Mouse (Mus musculus) CH12.LX (cell line): ENCODE data around the gene Itpr1. TPM values are rescaled to one million over a fixed set of nuclear protein-coding genes. Genes with fewer than 3 reads are reported as not detected.

Experiments
- DNase-seq: peaks from one replicate; pipeline ENCODE4 v3.0.0-alpha.2; 2013; ENCODE audit errors: extremely low read depth
- H3K27ac ChIP-seq: 2 replicates; pipeline ENCODE4 v1.5.1; 2012; ENCODE audit warnings: low read depth, mild to moderate bottlenecking, control low read depth, moderate library complexity; ENCODE audit not compliant: insufficient read depth
- H3K27me3 ChIP-seq: replicated peaks from 2 replicates; pipeline ENCODE3; 2012; ENCODE audit warnings: inconsistent platforms
- H3K36me3 ChIP-seq, 2 experiments: replicated peaks in 1 of 2; 2 replicates each; pipeline versions ENCODE3 to v1.6.1; 2012; ENCODE audit warnings: inconsistent platforms in 1 of 2, low read length in 1 of 2, mild to moderate bottlenecking in 1 of 2, mixed read lengths in 1 of 2, moderate library complexity in 1 of 2; ENCODE audit not compliant: control insufficient read depth in 1 of 2, insufficient read depth in 1 of 2
- H3K4me1 ChIP-seq, 2 experiments: 2 replicates each; pipeline ENCODE4 v1.6.1; 2012; ENCODE audit warnings: inconsistent platforms in 1 of 2, moderate library complexity in 1 of 2; ENCODE audit not compliant: insufficient read depth in 2 of 2, control insufficient read depth in 1 of 2
- H3K4me2 ChIP-seq: 2 replicates; pipeline ENCODE4 v1.6.1; 2012; ENCODE audit warnings: low read depth, mild to moderate bottlenecking, control low read depth; ENCODE audit not compliant: poor library complexity, insufficient read depth, severe bottlenecking
- H3K4me3 ChIP-seq, 3 experiments: fragments of 150-350 bp in 1 of 3; sonication (generic) in 1 of 3; replicated peaks in 1 of 3; 2 replicates each; pipeline versions ENCODE3 to v1.5.1; 2011 to 2012; ENCODE audit warnings: low read depth in 2 of 3, low read length in 2 of 3, mild to moderate bottlenecking in 2 of 3, moderate library complexity in 2 of 3, control low read depth in 1 of 3, improper control_type of control experiment in 1 of 3, inconsistent platforms in 1 of 3, mixed read lengths in 1 of 3; ENCODE audit not compliant: poor library complexity in 1 of 3
- H3K79me2 ChIP-seq: replicated peaks from 2 replicates; pipeline ENCODE4 v1.6.1; 2012; ENCODE audit warnings: mild to moderate bottlenecking, moderate library complexity; ENCODE audit not compliant: control insufficient read depth, poor library complexity, insufficient read depth, severe bottlenecking; ENCODE audit errors: extremely low read depth
- H3K9ac ChIP-seq: 2 replicates; pipeline ENCODE4 v1.6.1; 2012; ENCODE audit warnings: low read depth, mild to moderate bottlenecking, control low read depth, moderate library complexity; ENCODE audit not compliant: insufficient read depth
- H3K9me3 ChIP-seq: replicated peaks from 2 replicates; pipeline ENCODE3; 2012; ENCODE audit warnings: low read length, inconsistent platforms, mixed read lengths
- BHLHE40 ChIP-seq: IDR thresholded peaks from 2 replicates; pipeline ENCODE4 v1.6.1; 2011; ENCODE audit warnings: mild to moderate bottlenecking, low read depth, low read length, improper control_type of control experiment
- CHD1 ChIP-seq: IDR thresholded peaks from 2 replicates; pipeline ENCODE4 v1.6.1; 2012; ENCODE audit warnings: low read depth, low read length, improper control_type of control experiment, inconsistent platforms
- CTCF ChIP-seq, 2 experiments: IDR thresholded peaks in 1 of 2; conservative IDR thresholded peaks in 1 of 2; 2 replicates each; pipeline ENCODE4 v1.5.1; 2011 to 2012; ENCODE audit warnings: low read depth in 2 of 2, low read length in 2 of 2, improper control_type of control experiment in 1 of 2, inconsistent platforms in 1 of 2, mild to moderate bottlenecking in 1 of 2, moderate library complexity in 1 of 2
- E2F4 ChIP-seq: IDR thresholded peaks from 2 replicates; pipeline ENCODE4 v1.6.1; 2011; ENCODE audit warnings: low read depth, low read length, improper control_type of control experiment; ENCODE audit not compliant: insufficient replicate concordance
- EP300 ChIP-seq: IDR thresholded peaks from 2 replicates; pipeline ENCODE4 v1.6.1; 2011; ENCODE audit warnings: low read length, improper control_type of control experiment
- JUN ChIP-seq: IDR thresholded peaks from 2 replicates; pipeline ENCODE4 v1.6.1; 2011; ENCODE audit warnings: low read depth, mild to moderate bottlenecking, low read length, improper control_type of control experiment, moderate library complexity; ENCODE audit not compliant: insufficient read depth
- MAFK ChIP-seq: IDR thresholded peaks from 2 replicates; pipeline ENCODE4 v1.6.1; 2011; ENCODE audit warnings: low read length, improper control_type of control experiment; ENCODE audit not compliant: insufficient replicate concordance
- MAX ChIP-seq: IDR thresholded peaks from 2 replicates; pipeline ENCODE4 v1.6.1; 2011; ENCODE audit warnings: low read length, improper control_type of control experiment
- MAZ ChIP-seq: IDR thresholded peaks from 2 replicates; pipeline ENCODE4 v1.6.1; 2012; ENCODE audit warnings: low read depth, mild to moderate bottlenecking, inconsistent platforms, low read length, improper control_type of control experiment, moderate library complexity
- MYC ChIP-seq: IDR thresholded peaks from 2 replicates; pipeline ENCODE4 v1.6.1; 2011; ENCODE audit warnings: low read depth, mild to moderate bottlenecking, improper control_type of control experiment, low read length
- NELFE ChIP-seq: IDR thresholded peaks from 2 replicates; pipeline ENCODE4 v1.6.1; 2011; ENCODE audit warnings: low read depth, low read length, improper control_type of control experiment
- NRF1 ChIP-seq: IDR thresholded peaks from 2 replicates; pipeline ENCODE4 v1.6.1; 2014; ENCODE audit warnings: low read depth, mild to moderate bottlenecking, inconsistent platforms, low read length, improper control_type of control experiment, moderate library complexity
- PAX5 ChIP-seq: IDR thresholded peaks from 2 replicates; pipeline ENCODE4 v1.6.1; 2012; ENCODE audit warnings: low read length, inconsistent platforms, mixed read lengths
- RAD21 ChIP-seq: IDR thresholded peaks from 2 replicates; pipeline ENCODE4 v1.6.1; 2011; ENCODE audit warnings: low read depth, mild to moderate bottlenecking, low read length, improper control_type of control experiment, moderate library complexity
- SIN3A ChIP-seq: IDR thresholded peaks from 2 replicates; pipeline ENCODE4 v1.6.1; 2012; ENCODE audit warnings: low read length, improper control_type of control experiment, inconsistent platforms
- SMC3 ChIP-seq: IDR thresholded peaks from 2 replicates; pipeline ENCODE4 v1.6.1; 2011; ENCODE audit warnings: low read depth, low read length, improper control_type of control experiment
- TCF12 ChIP-seq: IDR thresholded peaks from 2 replicates; pipeline ENCODE4 v1.6.1; 2014; ENCODE audit warnings: low read depth, mild to moderate bottlenecking, inconsistent platforms, low read length, improper control_type of control experiment
- UBTF ChIP-seq: IDR thresholded peaks from 2 replicates; pipeline ENCODE4 v1.6.1; 2012; ENCODE audit warnings: low read depth, mild to moderate bottlenecking, inconsistent platforms, low read length, improper control_type of control experiment, moderate library complexity
- ZNF384 ChIP-seq: IDR thresholded peaks from 2 replicates; pipeline ENCODE4 v1.6.1; 2012; ENCODE audit warnings: low read depth, low read length, improper control_type of control experiment, inconsistent platforms
- dilution Hi-C: fragments of 300-500 bp; cut with MboI; formaldehyde crosslinking; loops from 2 replicates; pipeline ENCODE4 v1.14.3; 2020; ENCODE audit warnings: low sequenced_read_pairs; ENCODE audit not compliant: extremely low pct_unique_long_range_greater_than_20kb, extremely low pct_ligation_motif_present
- in situ Hi-C: fragments of 300-500 bp; cut with MboI; formaldehyde crosslinking; loops from 3 replicates; pipeline ENCODE4 v1.14.3; 2019; ENCODE audit warnings: low sequenced_read_pairs, low pct_ligation_motif_present, low pct_unique_long_range_greater_than_20kb, mixed read lengths
- polyA plus RNA-seq: library from polyadenylated mRNA; unstranded; fragments of >175 nt; gene quantifications from 2 replicates; pipeline ENCODE4 v1.2.1, GENCODE M21; 2012; ENCODE audit warnings: low read depth; ENCODE audit not compliant: insufficient read length
- total RNA-seq, 2 experiments: library from RNA; depleted of rRNA; stranded (reverse); fragments of 300-350 nt in 1 of 2; fragments of >200 nt in 1 of 2; gene quantifications; 2 replicates each; pipeline ENCODE4 v1.2.3; 2012 to 2014

Gene Itpr1
- total and polyA plus RNA-seq, 3 experiments = 42.8 to 73.1 (median 53.4) TPM

DNA sequence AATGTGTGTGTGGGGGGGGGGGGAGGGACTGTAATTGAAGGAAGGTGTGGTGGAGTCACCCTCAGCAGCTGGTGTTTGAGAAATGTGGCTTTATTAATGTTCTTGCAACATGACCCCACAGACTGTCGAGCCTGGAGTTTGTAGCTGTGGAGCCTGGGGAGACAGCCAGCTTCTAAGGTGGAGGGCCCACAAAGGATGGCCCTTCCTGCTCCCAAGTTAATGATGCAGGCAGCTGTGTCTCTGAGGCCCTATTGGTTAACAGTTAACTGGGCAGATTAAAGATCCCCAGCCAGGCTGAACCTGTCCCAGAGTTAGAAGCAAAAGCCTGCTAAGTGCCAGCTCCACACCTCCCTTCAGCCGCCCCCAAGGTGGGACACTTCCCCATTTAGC lies 245.3 kb downstream of the Itpr1 start:
- H3K79me2 ChIP-seq = no peaks in the 10 kb centered on the region
- TF ChIP-seq EP300 = no peak
- no peak for TF ChIP-seq PAX5
- TF ChIP-seq BHLHE40 = no peak
- TF ChIP-seq ZNF384 = no peak
- no peak for TF ChIP-seq SIN3A
- TF ChIP-seq TCF12 = no peak
- TF ChIP-seq UBTF = no peak
- TF ChIP-seq E2F4 = no peak
- TF ChIP-seq NELFE = no peak
- TF ChIP-seq MAX = no peak
- TF ChIP-seq MAZ = no peak
- no peak for TF ChIP-seq MAFK
- H3K27me3 ChIP-seq = no peaks in the 10 kb centered on the region
- no peak overlapping the region for H3K4me2 ChIP-seq
- no peaks in the 10 kb centered on the region for H3K9me3 ChIP-seq
- no peak overlapping the region for H3K9ac ChIP-seq
- DNase-seq = no peak
- no peaks in the 10 kb centered on the region for H3K4me1 ChIP-seq
- in situ Hi-C loops (no loop called here), dilution Hi-C loops (no loop called here)
- no peak overlapping the region for H3K27ac ChIP-seq
- no peak overlapping the region for H3K4me3 ChIP-seq
- H3K36me3 ChIP-seq = peaks cover 15 to 73% of the 10 kb centered on the region in 2 experiments

DNA sequence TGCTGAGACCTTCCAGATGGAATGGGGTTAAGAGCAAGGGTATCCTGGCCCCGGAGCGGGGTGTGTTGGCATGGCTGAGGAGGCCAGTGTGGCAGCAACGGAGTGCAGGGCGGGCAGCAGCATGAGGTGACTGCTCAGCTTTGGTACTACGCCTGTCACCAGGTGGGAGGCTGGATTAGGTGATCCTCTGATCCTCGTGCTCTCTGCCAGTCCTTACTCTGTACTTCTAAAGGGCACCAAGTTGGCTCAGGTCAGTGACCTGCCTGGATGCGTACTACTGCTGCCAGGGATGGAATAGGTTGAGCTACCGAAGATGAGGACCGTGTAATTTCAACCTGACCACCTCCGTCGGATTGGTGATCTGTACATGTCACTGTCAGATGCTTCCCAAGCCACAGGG lies 245.9 kb downstream of the Itpr1 start:
- TF ChIP-seq CHD1 (no peak), NRF1 (no peak), MAZ (no peak), MYC (no peak), RAD21 (no peak), SMC3 (no peak), EP300 (no peak), SIN3A (no peak), CTCF (conservative IDR thresholded peaks at IDR 0.05 in 1 of 2, IDR thresholded peaks at IDR 0.05 in 1 of 2; ENCODE audit: low read depth in 2 of 2, low read length in 2 of 2) (no peak), JUN (no peak)
- Histone ChIP-seq H3K4me2 (no peak overlapping the region), H3K79me2 (no peaks in the 10 kb centered on the region), H3K9ac (no peak overlapping the region), H3K36me3 (peaks cover 11 to 70% of the 10 kb centered on the region in 2 experiments), H3K9me3 (no peaks in the 10 kb centered on the region), H3K4me1 (no peaks in the 10 kb centered on the region), H3K27ac (no peak overlapping the region), H3K4me3 (no peak overlapping the region), H3K27me3 (no peaks in the 10 kb centered on the region)
- DNase-seq = no peak
- in situ Hi-C loops (no loop called here), dilution Hi-C loops (no loop called here)
